Mouse (Mus musculus) liver, embryonic 14.5 days (tissue): ENCODE data around the gene P2rx7.

ENCODE experiments used
- CTCF ChIP-seq: IDR thresholded peaks from 2 replicates; pipeline ENCODE4 v1.5.1; 2016; ENCODE audit warnings: antibody characterized with exemption, low read depth, control low read depth
- EP300 ChIP-seq: IDR thresholded peaks from 2 replicates; pipeline ENCODE4 v1.6.1; 2016; ENCODE audit warnings: antibody characterized with exemption, low read depth

DNA sequence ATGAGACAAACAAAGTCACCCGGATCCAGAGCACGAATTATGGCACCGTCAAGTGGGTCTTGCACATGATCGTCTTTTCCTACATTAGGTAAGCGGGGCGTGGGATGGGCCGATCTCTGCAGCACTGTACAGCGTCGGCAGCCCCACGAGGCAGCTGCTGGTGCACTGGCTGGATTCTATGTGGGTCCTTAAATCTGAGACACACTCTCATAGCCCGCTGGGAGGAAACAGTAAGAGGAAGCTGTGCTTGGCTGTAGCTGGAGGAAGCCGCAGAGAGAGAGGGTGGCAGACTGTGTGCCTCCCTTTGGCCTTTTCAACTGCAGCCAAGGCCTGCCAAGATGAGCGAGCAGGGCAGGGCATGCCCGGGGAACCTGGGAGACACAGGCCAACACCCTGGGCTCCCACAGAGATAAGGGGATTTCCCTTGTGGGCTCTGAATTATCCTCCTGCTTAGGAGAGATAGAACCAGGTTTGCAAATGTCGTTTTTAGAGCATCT lies 448 bp downstream of the P2rx7 start:
- TF ChIP-seq CTCF (no peak), EP300 (no peak)
